Mouse (Mus musculus) limb, embryonic 11.5 days (tissue): ENCODE data around the gene Tpx2. TPM values are rescaled to one million over a fixed set of nuclear protein-coding genes. Genes with fewer than 3 reads are reported as not detected.

Experiments used
- ATAC-seq: fragments of 200-750 bp; cut with Nextera tagmentation; 2 replicates; pipeline ENCODE4 v1.8.0; 2017; ENCODE audit warnings: low read depth; ENCODE audit not compliant: insufficient number of reproducible peaks, low FRiP score, low TSS enrichment
- DNase-seq: peaks from one replicate; pipeline ENCODE4 v3.0.0-alpha.2; 2015; ENCODE audit warnings: low spot score
- H3K27ac ChIP-seq: fragments of 300-500 bp; sonication (generic); replicated peaks from 2 replicates; pipeline ENCODE4 v1.5.1; 2014; ENCODE audit warnings: low read depth, mild to moderate bottlenecking, low read length
- H3K27me3 ChIP-seq: fragments of 300-500 bp; sonication (generic); 2 replicates; pipeline ENCODE4 v1.6.1; 2014; ENCODE audit warnings: mild to moderate bottlenecking, low read length, mixed read lengths; ENCODE audit not compliant: control insufficient read depth, insufficient read depth
- H3K36me3 ChIP-seq: fragments of 300-500 bp; sonication (generic); 2 replicates; pipeline ENCODE4 v1.6.1; 2014; ENCODE audit warnings: mild to moderate bottlenecking, low read length, moderate library complexity, mixed read lengths; ENCODE audit not compliant: control insufficient read depth, insufficient read depth
- H3K4me1 ChIP-seq: fragments of 300-500 bp; sonication (generic); 2 replicates; pipeline ENCODE4 v1.6.1; 2014; ENCODE audit warnings: low read length, mixed read lengths; ENCODE audit not compliant: control insufficient read depth, insufficient read depth
- H3K4me2 ChIP-seq: fragments of 300-500 bp; sonication (generic); 2 replicates; pipeline ENCODE4 v1.6.1; 2014; ENCODE audit warnings: low read depth, mild to moderate bottlenecking, moderate library complexity; ENCODE audit not compliant: severe bottlenecking
- H3K4me3 ChIP-seq: fragments of 300-500 bp; sonication (generic); 2 replicates; pipeline ENCODE4 v1.5.1; 2014; ENCODE audit warnings: low read depth, low read length
- H3K9ac ChIP-seq: fragments of 300-500 bp; sonication (generic); 2 replicates; pipeline ENCODE4 v1.6.1; 2014; ENCODE audit warnings: mild to moderate bottlenecking, low read length
- H3K9me3 ChIP-seq: fragments of 300-500 bp; sonication (generic); 2 replicates; pipeline ENCODE4 v1.6.1; 2016; ENCODE audit warnings: low read length; ENCODE audit not compliant: control insufficient read depth
- WGBS: fragments of 180-500 bp; shearing (Covaris S2); extraction: QIAGEN DNeasy Blood & Tissue Kit; methylation state at CpG from one replicate; pipeline ENCODE4 v1.1.7; 2014; 5-methylcytosine and 5-hydroxymethylcytosine counted together
- polyA plus RNA-seq: library from polyadenylated mRNA; unstranded; fragments of >200 nt; fragmentation: Nextera tagmentation; extraction: Ambion mirVana; gene quantifications from 2 replicates; pipeline ENCODE4 v1.2.1, GENCODE M21; 2014

Gene Tpx2
- polyA plus RNA-seq, 1 experiment from 2014 or later: 172 TPM

DNA sequence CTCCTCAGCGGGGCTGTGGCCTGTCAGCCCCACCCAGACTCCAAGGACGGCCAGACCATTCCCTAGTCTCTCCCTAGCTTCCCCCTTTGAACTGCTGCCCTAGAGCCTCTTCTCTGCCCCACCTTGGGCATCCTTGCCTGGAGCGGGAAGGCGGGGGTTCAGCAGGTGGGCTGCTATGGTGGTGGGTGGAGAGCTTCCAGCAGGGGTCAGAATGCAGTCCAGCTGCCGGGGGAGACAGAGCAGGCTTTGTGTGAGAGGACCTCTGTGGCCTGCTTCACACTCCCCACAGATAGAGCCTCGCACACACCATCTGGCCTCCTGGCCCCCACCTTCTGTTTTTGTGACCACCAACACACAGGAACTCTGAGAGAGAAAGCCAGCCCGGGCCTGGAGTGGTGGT lies 74.6 kb downstream of the Tpx2 start:
- ATAC-seq: peak; percentile 29; the same call in 1 of the 2 replicates
- DNase-seq: peak; percentile 55
- peaks cover 36% of the 10 kb centered on the region for H3K4me1 ChIP-seq
- no peak overlapping the region for H3K9ac ChIP-seq
- H3K4me3 ChIP-seq: no peak overlapping the region
- WGBS: 25% methylated on average over 7 of the region's 7 CpGs
- no peaks in the 10 kb centered on the region for H3K27me3 ChIP-seq
- no peak overlapping the region for H3K27ac ChIP-seq
- no peak overlapping the region for H3K4me2 ChIP-seq
- H3K36me3 ChIP-seq: no peaks in the 10 kb centered on the region
- no peaks in the 10 kb centered on the region for H3K9me3 ChIP-seq

DNA sequence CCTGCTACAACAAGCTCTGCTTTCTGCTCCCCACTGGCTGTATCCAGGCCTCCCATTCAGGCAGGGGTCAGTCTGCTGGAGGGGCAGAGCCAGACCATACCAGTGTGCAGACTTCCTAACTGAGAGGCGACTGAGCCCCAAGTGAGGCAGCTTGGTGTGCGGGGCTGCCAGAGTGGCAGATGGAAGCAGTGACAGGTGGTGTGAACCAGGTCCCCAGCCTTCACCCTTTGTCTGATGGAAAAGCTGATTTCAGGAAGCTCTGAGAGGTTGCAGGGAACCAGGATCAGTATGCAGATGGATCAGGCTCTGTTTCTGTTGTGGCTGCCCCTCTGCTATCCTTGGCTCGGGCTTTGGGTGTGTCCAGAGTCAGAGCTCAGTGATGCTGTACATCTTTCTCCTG lies 75.9 kb downstream of the Tpx2 start:
- ATAC-seq (no peak), DNase-seq (no peak)
- H3K27me3 ChIP-seq: no peaks in the 10 kb centered on the region
- no peaks in the 10 kb centered on the region for H3K36me3 ChIP-seq
- H3K4me2 ChIP-seq: no peak overlapping the region
- H3K4me3 ChIP-seq: no peak overlapping the region
- WGBS: 84% methylated on average over 3 of the region's 3 CpGs
- H3K4me1 ChIP-seq: peaks cover 33% of the 10 kb centered on the region
- H3K9ac ChIP-seq: no peak overlapping the region; the same call in 1 of the 2 replicates
- 0 out of 2 replicates have a peak overlapping the region, but pooled peaks have one; percentile 10 for H3K27ac ChIP-seq
- no peaks in the 10 kb centered on the region for H3K9me3 ChIP-seq

- ATAC-seq: no peak
- H3K27ac ChIP-seq: no peak overlapping the region
- WGBS: 74% methylated on average over 8 of the region's 8 CpGs
Observed at GRCm38 (mm10) chr2:152924128-152924527, 76.4 kb downstream of the Tpx2 start.

GRCm38 (mm10) chr2:152924543-152924942 lies 76.8 kb downstream of the Tpx2 start:
- no peak overlapping the region for H3K9ac ChIP-seq
- DNase-seq (no peak), ATAC-seq (no peak)
- H3K27ac ChIP-seq: peak overlapping the region; percentile 90; the same call in 1 of the 2 replicates
- no peak overlapping the region for H3K4me3 ChIP-seq
- no peak overlapping the region for H3K4me2 ChIP-seq
- no peaks in the 10 kb centered on the region for H3K27me3 ChIP-seq
- H3K9me3 ChIP-seq: no peaks in the 10 kb centered on the region
- 78% methylated on average over 5 of the region's 5 CpGs for WGBS
- peaks cover 33% of the 10 kb centered on the region for H3K4me1 ChIP-seq
- no peaks in the 10 kb centered on the region for H3K36me3 ChIP-seq

More at GRCm38 (mm10) chr2:152924128-152924527, 76.4 kb downstream of the Tpx2 start:
- H3K36me3 ChIP-seq: no peaks in the 10 kb centered on the region
- no peak overlapping the region for H3K4me3 ChIP-seq
- H3K9me3 ChIP-seq: no peaks in the 10 kb centered on the region
- no peak overlapping the region for H3K9ac ChIP-seq
- peaks cover 33% of the 10 kb centered on the region for H3K4me1 ChIP-seq
- H3K4me2 ChIP-seq: no peak overlapping the region
- no peaks in the 10 kb centered on the region for H3K27me3 ChIP-seq
- DNase-seq: no peak

- ATAC-seq: peak; percentile 83
- peak; percentile 88 for DNase-seq
- H3K9ac ChIP-seq: peak overlapping the region; percentile 38; the same call in 1 of the 2 replicates
- H3K4me3 ChIP-seq: no peak overlapping the region
- H3K36me3 ChIP-seq: no peaks in the 10 kb centered on the region
- H3K4me1 ChIP-seq: peaks cover 40% of the 10 kb centered on the region
- 22% methylated on average over 11 of the region's 11 CpGs for WGBS
- H3K27ac ChIP-seq: peak overlapping the region; percentile 90
- peak overlapping the region; percentile 16; the same call in 1 of the 2 replicates for H3K4me2 ChIP-seq
- H3K9me3 ChIP-seq: no peaks in the 10 kb centered on the region
- no peaks in the 10 kb centered on the region for H3K27me3 ChIP-seq
Observed at GRCm38 (mm10) chr2:152925189-152925872, 77.6 kb downstream of the Tpx2 start.

DNA sequence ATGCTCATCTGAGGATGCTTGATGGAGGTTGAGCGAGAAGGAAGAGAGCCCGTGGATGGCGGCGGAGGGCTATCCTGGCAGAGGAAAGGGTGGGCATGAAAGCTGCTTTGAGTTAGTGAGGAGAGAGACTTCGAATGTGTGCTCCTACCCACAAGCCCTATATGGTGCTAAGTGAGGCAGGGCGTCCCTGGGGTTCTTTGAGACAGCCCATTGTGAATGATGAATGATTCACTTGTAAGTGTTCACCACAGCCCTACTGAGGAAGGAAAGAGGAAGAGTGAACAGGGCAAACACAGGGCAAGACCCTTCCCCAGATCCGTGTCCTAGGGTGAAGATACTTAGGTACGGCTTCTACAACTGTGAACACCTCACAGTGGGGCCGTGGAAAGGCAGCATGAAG lies 79.1 kb downstream of the Tpx2 start:
- ATAC-seq (no peak), DNase-seq (no peak)
- Histone ChIP-seq H3K9me3 (no peaks in the 10 kb centered on the region), H3K4me3 (no peak overlapping the region), H3K4me1 (peaks cover 42% of the 10 kb centered on the region), H3K27me3 (no peaks in the 10 kb centered on the region), H3K27ac (0 out of 2 replicates have a peak overlapping the region, but pooled peaks have one; percentile 30), H3K36me3 (no peaks in the 10 kb centered on the region), H3K4me2 (no peak overlapping the region), H3K9ac (no peak overlapping the region)
- 69% methylated on average over 9 of the region's 9 CpGs for WGBS

GRCm38 (mm10) chr2:152927371-152927770 lies 79.6 kb downstream of the Tpx2 start:
- Histone ChIP-seq H3K9ac (no peak overlapping the region), H3K27me3 (no peaks in the 10 kb centered on the region), H3K36me3 (no peaks in the 10 kb centered on the region), H3K9me3 (no peaks in the 10 kb centered on the region), H3K4me1 (peaks cover 42% of the 10 kb centered on the region), H3K4me3 (no peak overlapping the region), H3K27ac (0 out of 2 replicates have a peak overlapping the region, but pooled peaks have one; percentile 30), H3K4me2 (no peak overlapping the region)
- DNase-seq (no peak), ATAC-seq (no peak)
- 36% methylated on average over 5 of the region's 5 CpGs for WGBS

DNA sequence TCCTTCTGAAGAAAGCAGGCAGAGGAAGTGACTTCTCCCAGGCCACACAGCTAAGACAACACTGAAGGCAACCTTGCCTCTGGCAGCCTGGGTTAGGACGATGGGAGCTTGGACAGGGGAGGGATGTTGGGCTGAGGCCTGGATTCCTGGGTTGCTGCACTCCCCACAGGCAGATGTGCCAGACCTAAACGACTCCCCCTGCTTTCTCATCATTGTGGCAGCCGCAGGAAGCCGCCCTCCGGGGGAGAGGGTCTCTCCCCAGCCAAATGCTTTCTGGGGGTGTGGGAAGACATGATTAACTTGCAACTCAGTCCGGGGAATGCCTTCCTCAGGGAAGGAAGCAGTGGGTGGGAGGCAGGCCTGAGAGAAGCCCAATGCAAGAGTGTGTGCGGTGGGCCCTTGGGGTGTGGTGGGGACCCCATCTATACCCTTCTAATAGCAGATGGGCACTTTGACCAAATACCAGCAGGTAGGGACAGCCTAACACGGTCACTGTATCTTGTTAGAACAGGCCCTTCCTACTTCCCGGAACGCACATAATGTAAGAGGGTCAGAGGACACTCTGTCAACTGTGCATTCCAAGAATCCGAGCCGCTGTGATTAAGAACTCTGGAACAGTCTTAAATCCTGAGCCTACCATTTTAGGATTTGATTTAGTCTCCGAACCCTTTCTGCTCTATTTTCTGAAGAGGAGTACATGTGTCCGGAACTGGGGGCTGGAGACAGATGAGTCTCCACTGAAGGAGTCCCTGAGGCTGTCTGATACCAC lies 80.6 kb downstream of the Tpx2 start:
- Histone ChIP-seq H3K9ac (no peak overlapping the region), H3K36me3 (no peaks in the 10 kb centered on the region), H3K4me2 (no peak overlapping the region), H3K9me3 (no peaks in the 10 kb centered on the region), H3K27ac (no peak overlapping the region), H3K4me3 (no peak overlapping the region), H3K27me3 (no peaks in the 10 kb centered on the region), H3K4me1 (peaks cover 40% of the 10 kb centered on the region)
- DNase-seq (no peak), ATAC-seq (no peak)
- 54% methylated on average over 14 of the region's 14 CpGs for whole genome bisulfite sequencing
